Mouse (Mus musculus) neural tube, embryonic 12.5 days (tissue): ENCODE data around the gene B3gnt7. TPM values are rescaled to one million over a fixed set of nuclear protein-coding genes. Genes with fewer than 3 reads are reported as not detected.
A peak's percentile ranks its signal among the peaks of the same experiment; 100 is the strongest.

ENCODE experiments used
- ATAC-seq: fragments of 200-750 bp; cut with Nextera tagmentation; 2 replicates; pipeline ENCODE4 v1.8.0; 2017; ENCODE audit warnings: low read depth, mild to moderate bottlenecking, moderate TSS enrichment, moderate library complexity; ENCODE audit not compliant: low FRiP score
- H3K27ac ChIP-seq: fragments of 300-500 bp; sonication (generic); 2 replicates; pipeline ENCODE4 v1.5.1; 2016
- H3K27me3 ChIP-seq: fragments of 300-500 bp; sonication (generic); replicated peaks from 2 replicates; pipeline ENCODE4 v1.6.1; 2016; ENCODE audit warnings: mild to moderate bottlenecking
- H3K36me3 ChIP-seq: fragments of 300-500 bp; sonication (generic); 2 replicates; pipeline ENCODE4 v1.6.1; 2016; ENCODE audit warnings: mild to moderate bottlenecking
- H3K4me1 ChIP-seq: fragments of 300-500 bp; sonication (generic); 2 replicates; pipeline ENCODE4 v1.6.1; 2016
- H3K4me2 ChIP-seq: fragments of 300-500 bp; sonication (generic); replicated peaks from 2 replicates; pipeline ENCODE4 v1.6.1; 2016; ENCODE audit warnings: mild to moderate bottlenecking
- H3K4me3 ChIP-seq: fragments of 300-500 bp; sonication (generic); 2 replicates; pipeline ENCODE4 v1.5.1; 2016
- H3K9ac ChIP-seq: fragments of 300-500 bp; sonication (generic); 2 replicates; pipeline ENCODE4 v1.6.1; 2016; ENCODE audit warnings: mild to moderate bottlenecking
- H3K9me3 ChIP-seq: fragments of 300-500 bp; sonication (generic); 2 replicates; pipeline ENCODE4 v1.6.1; 2016; ENCODE audit warnings: mild to moderate bottlenecking
- WGBS: fragments of 180-500 bp; shearing (Covaris S2); methylation state at CpG from one replicate; pipeline ENCODE4 v1.1.7; 2016; 5-methylcytosine and 5-hydroxymethylcytosine counted together
- polyA plus RNA-seq: library from polyadenylated mRNA; unstranded; fragments of >200 nt; fragmentation: Nextera tagmentation; extraction: Ambion mirVana; gene quantifications from 2 replicates; pipeline ENCODE4 v1.2.1, GENCODE M21; 2016

The B3gnt7 gene
- 2.4 and 3.1 TPM in 2 replicates for polyA plus RNA-seq

- ATAC-seq = no peak
These were observed at the start of gene B3gnt7 for GRCm38 (mm10) chr1:86302532-86302931. Gene B3gnt7, plus strand, starts transcription at chr1:86302832.

DNA sequence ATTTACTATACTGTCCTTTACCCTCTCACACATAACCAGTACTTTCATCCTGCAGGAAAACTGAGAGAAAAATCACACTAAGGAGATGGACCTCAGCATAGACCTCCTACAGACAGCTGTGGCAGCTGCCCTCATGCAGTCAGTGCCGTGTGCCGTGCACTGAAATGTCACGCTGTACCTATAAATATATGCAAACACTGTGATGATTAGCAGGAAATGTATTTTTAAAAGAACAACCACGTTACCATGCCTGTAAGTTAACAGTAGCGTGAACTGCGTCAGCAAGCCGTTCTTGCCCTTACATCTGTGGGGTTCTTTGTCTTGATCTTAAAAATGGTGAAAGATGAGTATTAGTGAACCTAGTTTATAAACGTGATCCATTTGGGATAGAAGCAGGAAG lies 49.2 kb upstream of the B3gnt7 start:
- 92% methylated on average over 8 of the region's 8 CpGs for WGBS
- no peak overlapping the region for H3K27ac ChIP-seq
- no peaks in the 10 kb centered on the region for H3K27me3 ChIP-seq
- no peak overlapping the region for H3K9ac ChIP-seq
- no peak for ATAC-seq
- no peak overlapping the region for H3K4me3 ChIP-seq
- H3K9me3 ChIP-seq = no peaks in the 10 kb centered on the region
- H3K36me3 ChIP-seq = peaks cover 17% of the 10 kb centered on the region
- no peak overlapping the region for H3K4me2 ChIP-seq
- no peaks in the 10 kb centered on the region for H3K4me1 ChIP-seq

More at GRCm38 (mm10) chr1:86302532-86302931, at the start of gene B3gnt7:
- peak within 1 kb of the TSS; percentile 61 for H3K9ac ChIP-seq
- H3K36me3 ChIP-seq = no peaks in the 10 kb centered on the region
- peak within 1 kb of the TSS; percentile 99 for H3K4me2 ChIP-seq
- peak within 1 kb of the TSS; percentile 58 for H3K4me3 ChIP-seq
- no peak within 1 kb of the TSS for H3K27ac ChIP-seq
- peaks cover 47% of the 10 kb centered on the region for H3K27me3 ChIP-seq
- H3K9me3 ChIP-seq = no peaks in the 10 kb centered on the region
- WGBS = 21% methylated on average over 6 of the region's 6 CpGs
- H3K4me1 ChIP-seq = peaks cover 3% of the 10 kb centered on the region; the same call in 1 of the 2 replicates

- Histone ChIP-seq H3K36me3 (peaks cover 3% of the 10 kb centered on the region; the same call in 1 of the 2 replicates), H3K27ac (no peak overlapping the region), H3K4me2 (no peak overlapping the region), H3K4me3 (no peak overlapping the region), H3K4me1 (no peaks in the 10 kb centered on the region), H3K27me3 (no peaks in the 10 kb centered on the region), H3K9me3 (no peaks in the 10 kb centered on the region), H3K9ac (no peak overlapping the region)
- no peak for ATAC-seq
- WGBS = 71% methylated on average over 4 of the region's 4 CpGs
These were observed 46.3 kb upstream of the B3gnt7 start for GRCm38 (mm10) chr1:86256311-86256710.

DNA sequence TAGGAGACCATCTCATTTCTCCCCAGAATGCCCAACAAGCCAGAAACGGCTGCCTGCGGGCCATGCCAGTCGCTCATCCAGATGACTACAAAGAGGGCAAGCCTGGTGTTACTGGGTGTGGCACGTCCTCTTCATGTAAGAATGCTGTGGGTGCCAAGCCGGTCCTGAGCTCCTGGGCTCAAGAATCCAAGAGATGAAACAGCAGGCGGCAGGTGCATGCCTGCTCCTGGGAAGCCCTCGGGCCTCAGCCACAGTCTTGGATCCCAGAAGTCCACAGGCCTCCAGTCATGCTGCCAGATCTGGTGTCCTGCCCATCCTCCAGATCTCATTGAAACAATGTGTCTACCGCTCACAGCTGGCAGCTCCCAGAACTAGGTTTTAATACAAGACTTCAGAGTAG lies 45.4 kb upstream of the B3gnt7 start:
- WGBS = 96% methylated on average over 8 of the region's 8 CpGs

DNA sequence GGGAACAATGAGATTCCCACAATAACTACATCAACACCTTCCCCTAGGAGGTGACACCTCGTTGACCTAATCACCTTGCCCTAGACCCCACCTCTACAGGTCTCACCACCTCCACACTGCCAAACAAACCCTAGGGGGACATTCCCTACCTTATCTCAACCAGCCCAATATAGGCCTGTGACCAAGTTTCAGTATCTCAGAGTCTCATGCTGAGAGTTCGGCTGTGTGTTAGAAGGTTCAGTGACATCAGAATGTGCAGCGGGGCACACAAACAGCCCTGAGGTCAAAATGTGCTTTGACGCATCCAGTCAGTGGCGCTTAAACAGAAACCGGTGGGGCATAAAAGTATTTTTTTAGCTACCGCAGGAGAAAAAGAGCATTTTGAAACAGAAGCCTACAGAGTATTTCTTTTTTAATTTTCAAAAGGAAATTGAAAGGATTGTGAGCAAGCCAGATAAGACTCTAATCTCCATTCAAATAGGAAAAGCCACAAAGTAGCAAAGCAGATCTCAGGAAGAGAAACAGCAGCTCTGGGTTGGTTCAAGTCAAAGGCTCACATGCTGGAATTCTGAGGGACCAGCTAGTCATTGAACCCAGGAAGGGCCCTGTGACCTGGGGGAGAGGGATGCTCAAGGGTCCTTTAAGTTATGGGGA lies 44.3 kb upstream of the B3gnt7 start:
- no peak overlapping the region for H3K4me2 ChIP-seq
- H3K36me3 ChIP-seq = 0 out of 2 replicates have a peak, but pooled peaks cover 3% of the 10 kb centered on the region
- H3K9ac ChIP-seq = no peak overlapping the region
- WGBS = 85% methylated on average over 7 of the region's 7 CpGs
- H3K27ac ChIP-seq = no peak overlapping the region
- no peak overlapping the region for H3K4me3 ChIP-seq
- no peak for ATAC-seq
- no peaks in the 10 kb centered on the region for H3K27me3 ChIP-seq
- H3K9me3 ChIP-seq = no peaks in the 10 kb centered on the region
- H3K4me1 ChIP-seq = no peaks in the 10 kb centered on the region

More for the DNA sequence above, 45.4 kb upstream of the B3gnt7 start:
- no peaks in the 10 kb centered on the region for H3K9me3 ChIP-seq
- ATAC-seq = no peak
- H3K36me3 ChIP-seq = peaks cover 3% of the 10 kb centered on the region; the same call in 1 of the 2 replicates
- no peak overlapping the region for H3K27ac ChIP-seq
- no peaks in the 10 kb centered on the region for H3K4me1 ChIP-seq
- H3K27me3 ChIP-seq = no peaks in the 10 kb centered on the region
- H3K4me2 ChIP-seq = no peak overlapping the region
- H3K9ac ChIP-seq = no peak overlapping the region
- no peak overlapping the region for H3K4me3 ChIP-seq

GRCm38 (mm10) chr1:86263564-86264339 lies 38.9 kb upstream of the B3gnt7 start:
- 65% methylated on average over 7 of the region's 7 CpGs for WGBS
- Histone ChIP-seq H3K4me1 (no peaks in the 10 kb centered on the region), H3K36me3 (no peaks in the 10 kb centered on the region), H3K4me3 (no peak overlapping the region), H3K27ac (no peak overlapping the region), H3K27me3 (no peaks in the 10 kb centered on the region), H3K4me2 (no peak overlapping the region), H3K9me3 (no peaks in the 10 kb centered on the region), H3K9ac (no peak overlapping the region)
- ATAC-seq = no peak

DNA sequence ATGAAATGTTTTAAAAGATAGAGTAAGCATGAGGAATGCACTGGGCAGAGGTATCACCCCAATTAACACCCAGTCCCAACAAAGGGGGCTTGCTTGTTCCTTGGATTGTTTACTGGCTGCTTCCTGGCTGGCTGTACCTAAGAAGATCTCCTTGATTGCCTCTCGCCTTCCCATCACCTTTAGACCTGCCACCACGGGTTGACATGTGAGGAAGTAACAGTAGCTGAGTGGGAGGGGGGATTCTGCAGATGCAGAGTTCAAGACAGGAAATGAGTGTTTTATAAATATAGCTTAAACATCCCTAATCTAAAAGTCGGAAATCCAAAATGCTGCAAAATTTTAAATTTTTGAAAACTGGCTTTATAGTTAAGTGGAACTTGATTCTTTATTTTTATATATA lies 37.6 kb upstream of the B3gnt7 start:
- ATAC-seq = no peak
- 69% methylated on average over 3 of the region's 3 CpGs for WGBS
- no peak overlapping the region for H3K4me3 ChIP-seq

DNA sequence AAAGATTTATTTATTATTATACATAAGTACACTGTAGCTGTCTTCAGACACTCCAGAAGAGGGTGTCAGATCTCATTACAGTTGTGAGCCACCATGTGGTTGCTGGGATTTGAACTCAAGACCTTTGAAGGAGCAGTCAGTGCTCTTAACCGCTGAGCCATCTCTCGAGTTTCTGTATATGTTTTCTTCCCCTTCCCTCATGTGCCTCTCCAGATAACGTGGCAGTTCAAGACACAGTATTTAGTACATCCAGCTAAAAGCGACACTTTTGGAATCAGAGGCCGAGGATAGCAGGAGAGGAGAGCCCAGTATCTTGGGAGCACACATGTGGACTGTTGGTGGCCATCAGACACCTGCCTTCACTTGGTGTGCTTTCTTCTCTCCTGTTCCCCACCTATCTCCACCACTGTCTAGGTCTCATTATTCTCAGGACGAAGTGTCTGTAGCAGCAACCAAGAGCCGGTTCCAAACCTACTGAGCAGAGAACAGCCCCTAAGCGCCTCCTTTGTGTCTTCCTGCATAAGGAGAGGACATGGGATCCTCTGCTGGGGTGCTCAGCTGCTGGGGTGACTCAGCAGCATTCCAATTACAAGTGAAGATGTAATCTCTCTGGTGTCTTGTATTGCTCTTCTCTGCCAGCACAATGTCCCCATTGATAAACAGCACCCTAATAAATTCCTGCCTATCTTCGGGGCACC lies 34.0 kb upstream of the B3gnt7 start:
- H3K9ac ChIP-seq = no peak overlapping the region
- H3K36me3 ChIP-seq = no peaks in the 10 kb centered on the region
- no peak overlapping the region for H3K4me3 ChIP-seq
- no peak overlapping the region for H3K27ac ChIP-seq
- no peak for ATAC-seq
- H3K9me3 ChIP-seq = no peaks in the 10 kb centered on the region
- no peaks in the 10 kb centered on the region for H3K4me1 ChIP-seq
- H3K27me3 ChIP-seq = no peaks in the 10 kb centered on the region
- 88% methylated on average over 9 of the region's 9 CpGs for WGBS
- no peak overlapping the region for H3K4me2 ChIP-seq

More for the DNA sequence above, 37.6 kb upstream of the B3gnt7 start:
- Histone ChIP-seq H3K9me3 (no peaks in the 10 kb centered on the region), H3K4me1 (no peaks in the 10 kb centered on the region), H3K27ac (no peak overlapping the region), H3K27me3 (no peaks in the 10 kb centered on the region), H3K36me3 (no peaks in the 10 kb centered on the region), H3K9ac (no peak overlapping the region), H3K4me2 (no peak overlapping the region)

DNA sequence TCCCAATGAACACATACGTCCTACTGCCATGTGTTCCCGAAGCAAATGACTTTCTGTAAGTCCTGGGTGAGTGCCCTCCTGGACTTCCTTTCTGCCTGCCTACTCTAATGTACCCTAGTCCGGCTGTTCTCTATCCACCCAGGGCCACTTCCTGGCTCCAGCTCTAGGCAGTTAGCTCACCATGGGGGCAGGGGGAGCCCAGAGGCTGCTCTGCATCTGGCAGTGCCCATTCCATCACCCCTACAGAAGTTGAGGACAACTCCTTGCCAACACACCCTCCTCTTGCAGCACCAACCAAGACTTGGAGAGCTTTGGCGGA lies 33.5 kb upstream of the B3gnt7 start:
- Histone ChIP-seq H3K27ac (no peak overlapping the region), H3K36me3 (no peaks in the 10 kb centered on the region), H3K27me3 (no peaks in the 10 kb centered on the region), H3K4me1 (no peaks in the 10 kb centered on the region), H3K4me2 (no peak overlapping the region), H3K9me3 (no peaks in the 10 kb centered on the region), H3K9ac (no peak overlapping the region), H3K4me3 (no peak overlapping the region)
- 81% methylated on average over 4 of the region's 4 CpGs for WGBS
- no peak for ATAC-seq

GRCm38 (mm10) chr1:86271707-86272106 lies 30.9 kb upstream of the B3gnt7 start:
- H3K27me3 ChIP-seq = no peaks in the 10 kb centered on the region
- H3K27ac ChIP-seq = no peak overlapping the region
- WGBS = 88% methylated on average over 6 of the region's 6 CpGs
- no peak overlapping the region for H3K4me3 ChIP-seq
- H3K4me1 ChIP-seq = no peaks in the 10 kb centered on the region
- ATAC-seq = no peak
- H3K9me3 ChIP-seq = no peaks in the 10 kb centered on the region
- no peaks in the 10 kb centered on the region for H3K36me3 ChIP-seq
- no peak overlapping the region for H3K9ac ChIP-seq
- H3K4me2 ChIP-seq = no peak overlapping the region

- H3K36me3 ChIP-seq = no peaks in the 10 kb centered on the region
- H3K9ac ChIP-seq = no peak overlapping the region
- no peaks in the 10 kb centered on the region for H3K4me1 ChIP-seq
- no peak overlapping the region for H3K27ac ChIP-seq
- no peaks in the 10 kb centered on the region for H3K9me3 ChIP-seq
- 87% methylated on average over 5 of the region's 5 CpGs for WGBS
- H3K4me2 ChIP-seq = no peak overlapping the region
- no peaks in the 10 kb centered on the region for H3K27me3 ChIP-seq
- ATAC-seq = no peak
- H3K4me3 ChIP-seq = no peak overlapping the region
These were observed 25.6 kb upstream of the B3gnt7 start for GRCm38 (mm10) chr1:86277055-86277454.

- Histone ChIP-seq H3K27ac (no peak overlapping the region), H3K27me3 (no peaks in the 10 kb centered on the region), H3K4me3 (no peak overlapping the region), H3K9me3 (no peaks in the 10 kb centered on the region), H3K36me3 (no peaks in the 10 kb centered on the region), H3K4me2 (no peak overlapping the region), H3K9ac (no peak overlapping the region), H3K4me1 (no peaks in the 10 kb centered on the region)
- ATAC-seq = no peak
- WGBS = 94% methylated on average over 11 of the region's 11 CpGs
These were observed 20.7 kb upstream of the B3gnt7 start for GRCm38 (mm10) chr1:86281781-86282536.
